ENCODE assay signal across 8 mouse cellular contexts in the genomic region with DNA sequence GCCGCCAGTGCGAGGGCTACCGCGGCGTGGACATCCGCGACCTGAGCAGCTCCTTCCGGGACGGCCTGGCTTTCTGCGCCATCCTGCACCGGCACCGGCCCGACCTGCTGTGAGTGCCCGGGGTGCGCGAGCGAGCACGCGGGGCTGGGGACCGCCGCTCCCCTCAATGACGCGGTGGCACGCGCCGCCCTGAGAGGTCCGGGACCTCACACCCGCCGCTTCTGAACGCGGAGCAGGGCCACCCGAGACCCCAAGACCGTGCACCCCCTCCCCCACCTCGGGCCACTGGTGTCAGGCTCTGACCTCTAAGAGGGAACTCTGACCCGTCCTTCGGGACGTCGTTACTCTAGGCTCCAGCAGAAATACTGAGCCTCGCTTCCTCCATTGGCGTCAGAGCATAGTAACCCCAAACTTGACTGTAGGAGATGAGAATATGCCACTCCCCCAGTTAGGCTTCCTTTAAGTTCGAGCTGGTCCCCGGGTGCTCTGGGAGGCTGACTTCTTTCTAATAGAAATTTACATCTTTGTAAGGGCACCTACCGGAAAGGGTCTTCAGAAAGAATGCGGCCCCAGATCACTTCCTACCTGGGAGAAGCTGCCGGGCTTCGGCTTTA. TPM values are rescaled to one million over a fixed set of nuclear protein-coding genes. Genes with fewer than 3 reads are reported as not detected.
A peak's percentile ranks its signal among the peaks of the same experiment; 100 is the strongest.
DNase-seq lines count a peak whose midpoint lies in the region; ATAC-seq and TF ChIP-seq lines count a peak whose summit lies in the region.

No protein-coding gene starts in this region.

- peak overlapping the region; percentile 84 for H3K27ac ChIP-seq in kidney, embryonic 15.5 days
- peak overlapping the region; percentile 48 for H3K27ac ChIP-seq in MEL (ENCODE audit: control insufficient read depth, low read depth, low read length)
- H3K27ac ChIP-seq in embryonic facial prominence, embryonic 14.5 days (replicated peaks; ENCODE audit: low read depth, low read length) = peak overlapping the region; percentile 82
- peak overlapping the region; percentile 84 for H3K27ac ChIP-seq in intestine, postnatal 0 days (ENCODE audit: low read depth, low read length)
- H3K27ac ChIP-seq in midbrain, embryonic 16.5 days (ENCODE audit: low read length) = peak overlapping the region; percentile 77

- peak overlapping the region; percentile 91 for H3K9ac ChIP-seq in kidney, embryonic 15.5 days
- H3K9ac ChIP-seq in MEL (ENCODE audit: control insufficient read depth, low read depth, low read length, poor library complexity, severe bottlenecking) = peak overlapping the region; percentile 91
- peak overlapping the region; percentile 90 for H3K9ac ChIP-seq in embryonic facial prominence, embryonic 14.5 days (ENCODE audit: low read depth, low read length)
- peak overlapping the region; percentile 89 for H3K9ac ChIP-seq in intestine, postnatal 0 days (ENCODE audit: low read depth, low read length)
- peak overlapping the region; percentile 98 for H3K9ac ChIP-seq in midbrain, embryonic 16.5 days (ENCODE audit: low read depth, low read length)

- H3K79me2 ChIP-seq in MEL (ENCODE audit: control insufficient read depth, insufficient read depth, low read length, poor library complexity) = no peaks in the 10 kb centered on the region; the same call in 1 of the 2 replicates

- DNase-seq in kidney, postnatal 10 days = no peak
- DNase-seq in MEL (ENCODE audit: low read depth, low spot score) = peak; percentile 78
- DNase-seq in embryonic facial prominence, embryonic 14.5 days (ENCODE audit: low spot score) = no peak
- DNase-seq in ovary, postnatal 14 days (ENCODE audit: low spot score) = no peak
- DNase-seq in cerebellum, adult 11 months = no peak

- TF ChIP-seq POLR2A in MEL (IDR thresholded peaks at IDR 0.05; ENCODE audit: control insufficient read depth in 1 of 2, insufficient read depth in 1 of 2, low read depth in 1 of 2, low read length in 2 of 2, poor library complexity in 1 of 2) = no peak; a peak in 1 of 4 replicates

- no peaks in the 10 kb centered on the region for H3K9me3 ChIP-seq in kidney, embryonic 15.5 days (replicated peaks)
- no peaks in the 10 kb centered on the region for H3K9me3 ChIP-seq in MEL (replicated peaks; ENCODE audit: insufficient read depth, low read length)
- no peaks in the 10 kb centered on the region for H3K9me3 ChIP-seq in embryonic facial prominence, embryonic 14.5 days (ENCODE audit: control insufficient read depth, low read length)
- H3K9me3 ChIP-seq in intestine, postnatal 0 days (ENCODE audit: control insufficient read depth) = no peaks in the 10 kb centered on the region
- no peaks in the 10 kb centered on the region for H3K9me3 ChIP-seq in midbrain, embryonic 16.5 days (replicated peaks; ENCODE audit: control insufficient read depth, low read length, poor library complexity, severe bottlenecking)

- H3K27me3 ChIP-seq in kidney, embryonic 15.5 days = no peaks in the 10 kb centered on the region
- H3K27me3 ChIP-seq in MEL (ENCODE audit: control insufficient read depth in 1 of 2, insufficient read depth in 2 of 2, low read length in 2 of 2) = no peaks in the 10 kb centered on the region
- H3K27me3 ChIP-seq in embryonic facial prominence, embryonic 14.5 days (replicated peaks; ENCODE audit: control insufficient read depth, insufficient read depth, low read length) = no peaks in the 10 kb centered on the region
- H3K27me3 ChIP-seq in intestine, postnatal 0 days (replicated peaks; ENCODE audit: control insufficient read depth, insufficient read depth, low read length) = no peaks in the 10 kb centered on the region
- H3K27me3 ChIP-seq in midbrain, embryonic 16.5 days (ENCODE audit: control insufficient read depth, insufficient read depth, low read depth, low read length) = no peaks in the 10 kb centered on the region

- peaks cover 16% of the 10 kb centered on the region; the same call in 1 of the 2 replicates for H3K36me3 ChIP-seq in kidney, embryonic 15.5 days
- peaks cover 0 to 6% of the 10 kb centered on the region in 2 experiments; a peak in 2 of 4 replicates for H3K36me3 ChIP-seq in MEL (ENCODE audit: control insufficient read depth in 1 of 2, insufficient read depth in 2 of 2, low read length in 2 of 2)
- peaks cover 12% of the 10 kb centered on the region; the same call in 1 of the 2 replicates for H3K36me3 ChIP-seq in embryonic facial prominence, embryonic 14.5 days (ENCODE audit: control insufficient read depth, insufficient read depth, low read length)
- peaks cover 11% of the 10 kb centered on the region for H3K36me3 ChIP-seq in intestine, postnatal 0 days (ENCODE audit: control insufficient read depth, insufficient read depth)
- no peaks in the 10 kb centered on the region for H3K36me3 ChIP-seq in midbrain, embryonic 16.5 days (ENCODE audit: control insufficient read depth, insufficient read depth, low read length)

- TF ChIP-seq EP300 in MEL (IDR thresholded peaks at IDR 0.05; ENCODE audit: low read depth in 1 of 2, low read length in 2 of 2) = 0 out of 4 replicates have a peak, but pooled peaks of 1 of the 2 experiments have one; percentile 14

- WGBS in kidney, embryonic 15.5 days = under 1% methylated on average over 46 of the region's 46 CpGs
- WGBS in embryonic facial prominence, embryonic 14.5 days = under 1% methylated on average over 14 of the region's 46 CpGs
- under 1% methylated on average over 46 of the region's 46 CpGs for WGBS in intestine, postnatal 0 days
- WGBS in midbrain, embryonic 16.5 days = under 1% methylated on average over 37 of the region's 46 CpGs

- peak; percentile 59 for ATAC-seq in kidney, embryonic 15.5 days (replicated peaks; ENCODE audit: low FRiP score)
- peak; percentile 21; the same call in 1 of the 2 replicates for ATAC-seq in embryonic facial prominence, embryonic 14.5 days (ENCODE audit: low read depth)
- peak; percentile 51 for ATAC-seq in intestine, postnatal 0 days
- peak; percentile 69 for ATAC-seq in midbrain, embryonic 16.5 days

- peaks cover 39% of the 10 kb centered on the region for H3K4me1 ChIP-seq in kidney, embryonic 15.5 days
- H3K4me1 ChIP-seq in MEL (ENCODE audit: control insufficient read depth in 1 of 2, insufficient read depth in 2 of 2, low read length in 2 of 2) = peaks cover 3 to 8% of the 10 kb centered on the region in 2 experiments; a peak in 3 of 4 replicates
- H3K4me1 ChIP-seq in embryonic facial prominence, embryonic 14.5 days (ENCODE audit: control insufficient read depth, insufficient read depth, low read length) = peaks cover 27% of the 10 kb centered on the region
- peaks cover 14% of the 10 kb centered on the region; the same call in 1 of the 2 replicates for H3K4me1 ChIP-seq in intestine, postnatal 0 days (replicated peaks; ENCODE audit: control insufficient read depth, insufficient read depth, low read length)
- H3K4me1 ChIP-seq in midbrain, embryonic 16.5 days (ENCODE audit: control insufficient read depth, insufficient read depth, low read length) = peaks cover 26% of the 10 kb centered on the region

- TF ChIP-seq CTCF in MEL (IDR thresholded peaks at IDR 0.05 in 2 of 3, conservative IDR thresholded peaks at IDR 0.05 in 1 of 3; ENCODE audit: control insufficient read depth in 1 of 3, insufficient read depth in 1 of 3, low read depth in 2 of 3, low read length in 3 of 3, poor library complexity in 1 of 3, severe bottlenecking in 1 of 3) = no peak
- TF ChIP-seq CTCF in intestine, postnatal 0 days (IDR thresholded peaks at IDR 0.05; ENCODE audit: low read depth) = no peak

- peak overlapping the region; percentile 91 for H3K4me3 ChIP-seq in kidney, embryonic 15.5 days (replicated peaks)
- H3K4me3 ChIP-seq in MEL (ENCODE audit: control insufficient read depth in 1 of 2, insufficient read depth in 1 of 2, low read depth in 2 of 2, low read length in 2 of 2) = peak overlapping the region; percentile 76 to 80
- peak overlapping the region; percentile 92 for H3K4me3 ChIP-seq in embryonic facial prominence, embryonic 14.5 days (ENCODE audit: low read depth, low read length)
- H3K4me3 ChIP-seq in intestine, postnatal 0 days (ENCODE audit: low read depth, low read length) = peak overlapping the region; percentile 75
- peak overlapping the region; percentile 94 for H3K4me3 ChIP-seq in midbrain, embryonic 16.5 days (ENCODE audit: low read depth, low read length)

- H3K4me2 ChIP-seq in kidney, embryonic 15.5 days = peak overlapping the region; percentile 96
- H3K4me2 ChIP-seq in embryonic facial prominence, embryonic 14.5 days (ENCODE audit: low read depth, low read length) = peak overlapping the region; percentile 92
- peak overlapping the region; percentile 96 for H3K4me2 ChIP-seq in intestine, postnatal 0 days (replicated peaks; ENCODE audit: low read depth)
- peak overlapping the region; percentile 97 for H3K4me2 ChIP-seq in midbrain, embryonic 16.5 days (ENCODE audit: low read length)

- no peak for TF ChIP-seq RAD21 in MEL (IDR thresholded peaks at IDR 0.05; ENCODE audit: low read depth, low read length)

RNA-seq across cellular contexts. Expression of gene Micall1, which starts 0.7 kb away (rescaled TPM):
- polyA plus RNA-seq in kidney, embryonic 15.5 days (2015; fragmentation: Nextera tagmentation; extraction: Ambion mirVana) = 8.6 and 11.0 TPM in 2 replicates
- total RNA-seq in MEL (2012; rRNA removed) = 4.1 and 4.8 TPM in 2 replicates
- 10 to 100 TPM in 1 of 2 experiments, not detected in 1; 13.5 TPM for polyA plus RNA-seq in MEL (2012; ENCODE audit: insufficient read depth in 1 of 2, insufficient read length in 2 of 2, low read depth in 1 of 2, low replicate concordance in 2 of 2, missing spikeins in 1 of 2)
- 10.5 and 10.8 TPM in 2 replicates for polyA plus RNA-seq in embryonic facial prominence, embryonic 14.5 days (2014; fragmentation: Nextera tagmentation; extraction: Ambion mirVana)
- 3.7 and 5.0 TPM in 2 replicates for polyA plus RNA-seq in intestine, postnatal 0 days (2015; fragmentation: Nextera tagmentation; extraction: Ambion mirVana)
- polyA plus RNA-seq in midbrain, embryonic 16.5 days (2015; fragmentation: Nextera tagmentation; extraction: Ambion mirVana) = 12.0 and 12.7 TPM in 2 replicates

RNA-seq across cellular contexts. Expression of gene Polr2f, which starts 31.4 kb away (rescaled TPM):
- 303 and 317 TPM in 2 replicates for polyA plus RNA-seq in kidney, embryonic 15.5 days (2015; fragmentation: Nextera tagmentation; extraction: Ambion mirVana)
- 362 and 423 TPM in 2 replicates for total RNA-seq in MEL (2012; rRNA removed)
- polyA plus RNA-seq in MEL (2012; ENCODE audit: insufficient read depth in 1 of 2, insufficient read length in 2 of 2, low read depth in 1 of 2, low replicate concordance in 2 of 2, missing spikeins in 1 of 2) = 100 to 1,000 TPM in 1 of 2 experiments, not detected in 1; 510 TPM
- 305 TPM in 2 replicates for polyA plus RNA-seq in embryonic facial prominence, embryonic 14.5 days (2014; fragmentation: Nextera tagmentation; extraction: Ambion mirVana)
- polyA plus RNA-seq in intestine, postnatal 0 days (2015; fragmentation: Nextera tagmentation; extraction: Ambion mirVana) = 256 and 266 TPM in 2 replicates
- 266 and 286 TPM in 2 replicates for polyA plus RNA-seq in midbrain, embryonic 16.5 days (2015; fragmentation: Nextera tagmentation; extraction: Ambion mirVana)

RNA-seq across cellular contexts. Expression of gene 1700088E04Rik, which starts 31.6 kb away (rescaled TPM):
- polyA plus RNA-seq in kidney, embryonic 15.5 days (2015; fragmentation: Nextera tagmentation; extraction: Ambion mirVana) = 7.7 and 10.5 TPM in 2 replicates
- 4.0 and 4.9 TPM in 2 replicates for total RNA-seq in MEL (2012; rRNA removed)
- 1 to 10 TPM in 1 of 2 experiments, not detected in 1; 9.3 TPM for polyA plus RNA-seq in MEL (2012; ENCODE audit: insufficient read depth in 1 of 2, insufficient read length in 2 of 2, low read depth in 1 of 2, low replicate concordance in 2 of 2, missing spikeins in 1 of 2)
- polyA plus RNA-seq in embryonic facial prominence, embryonic 14.5 days (2014; fragmentation: Nextera tagmentation; extraction: Ambion mirVana) = 8.5 and 12.2 TPM in 2 replicates
- polyA plus RNA-seq in intestine, postnatal 0 days (2015; fragmentation: Nextera tagmentation; extraction: Ambion mirVana) = 4.2 and 5.2 TPM in 2 replicates
- 18.8 and 19.1 TPM in 2 replicates for polyA plus RNA-seq in midbrain, embryonic 16.5 days (2015; fragmentation: Nextera tagmentation; extraction: Ambion mirVana)

RNA-seq across cellular contexts. Expression of gene Eif3l, which starts 34.4 kb away (rescaled TPM):
- polyA plus RNA-seq in kidney, embryonic 15.5 days (2015; fragmentation: Nextera tagmentation; extraction: Ambion mirVana) = 243 and 247 TPM in 2 replicates
- total RNA-seq in MEL (2012; rRNA removed) = 394 and 395 TPM in 2 replicates
- polyA plus RNA-seq in MEL (2012; ENCODE audit: insufficient read depth in 1 of 2, insufficient read length in 2 of 2, low read depth in 1 of 2, low replicate concordance in 2 of 2, missing spikeins in 1 of 2) = 100 to 1,000 TPM; 301 to 442 TPM
- polyA plus RNA-seq in embryonic facial prominence, embryonic 14.5 days (2014; fragmentation: Nextera tagmentation; extraction: Ambion mirVana) = 197 and 220 TPM in 2 replicates
- polyA plus RNA-seq in intestine, postnatal 0 days (2015; fragmentation: Nextera tagmentation; extraction: Ambion mirVana) = 97.0 and 100 TPM in 2 replicates
- 165 TPM in 2 replicates for polyA plus RNA-seq in midbrain, embryonic 16.5 days (2015; fragmentation: Nextera tagmentation; extraction: Ambion mirVana)

RNA-seq across cellular contexts. Expression of gene Ankrd54, which starts 46.7 kb away (rescaled TPM):
- polyA plus RNA-seq in kidney, embryonic 15.5 days (2015; fragmentation: Nextera tagmentation; extraction: Ambion mirVana) = 47.7 and 56.3 TPM in 2 replicates
- 42.3 and 43.4 TPM in 2 replicates for total RNA-seq in MEL (2012; rRNA removed)
- polyA plus RNA-seq in MEL (2012; ENCODE audit: insufficient read depth in 1 of 2, insufficient read length in 2 of 2, low read depth in 1 of 2, low replicate concordance in 2 of 2, missing spikeins in 1 of 2) = 10 to 100 TPM in 1 of 2 experiments, not detected in 1; 62.2 TPM
- 42.6 and 43.6 TPM in 2 replicates for polyA plus RNA-seq in embryonic facial prominence, embryonic 14.5 days (2014; fragmentation: Nextera tagmentation; extraction: Ambion mirVana)
- polyA plus RNA-seq in intestine, postnatal 0 days (2015; fragmentation: Nextera tagmentation; extraction: Ambion mirVana) = 44.1 and 48.8 TPM in 2 replicates
- polyA plus RNA-seq in midbrain, embryonic 16.5 days (2015; fragmentation: Nextera tagmentation; extraction: Ambion mirVana) = 54.4 and 57.8 TPM in 2 replicates
